Mouse (Mus musculus): ENCODE results near the gene Dusp7.

DNA sequence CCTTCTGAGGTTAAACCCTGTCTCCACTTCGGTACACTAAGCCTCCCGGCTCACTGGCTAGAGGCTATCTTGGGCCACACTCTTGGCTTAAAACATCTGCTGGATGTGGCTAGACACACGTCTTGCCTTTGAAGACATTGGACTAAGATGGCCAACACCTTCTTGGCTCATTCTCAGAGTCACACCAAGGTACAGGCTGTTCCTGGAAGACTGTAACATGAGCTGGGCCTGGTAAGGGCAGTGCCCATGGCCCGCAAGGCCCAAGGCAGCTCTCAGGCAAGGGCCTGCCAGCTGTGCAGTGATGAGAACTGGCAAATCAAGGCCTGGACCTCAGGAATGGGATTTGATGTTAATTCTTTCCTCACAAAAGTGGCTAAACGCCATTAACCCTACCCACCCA, 45.2 kb downstream of the Dusp7 start:
- TF ChIP-seq POLR2A (IDR thresholded peaks at IDR 0.05; ENCODE audit: control insufficient read depth in 1 of 2, insufficient read depth in 1 of 2, low read depth in 1 of 2, low read length in 2 of 2, poor library complexity in 1 of 2) = no peak
- no peak for TF ChIP-seq CHD2 (IDR thresholded peaks at IDR 0.05; ENCODE audit: low read length)
